Mouse (Mus musculus) monocyte, adult 2 months (primary cell): ENCODE measurements around the gene Mknk2.

Experiments
- DNase-seq, 2 experiments: peaks; one replicate each; pipeline ENCODE4 v3.0.0; 2022; ENCODE audit warnings: low spot score in 2 of 2, low read depth in 1 of 2

Gene Mknk2

DNA sequence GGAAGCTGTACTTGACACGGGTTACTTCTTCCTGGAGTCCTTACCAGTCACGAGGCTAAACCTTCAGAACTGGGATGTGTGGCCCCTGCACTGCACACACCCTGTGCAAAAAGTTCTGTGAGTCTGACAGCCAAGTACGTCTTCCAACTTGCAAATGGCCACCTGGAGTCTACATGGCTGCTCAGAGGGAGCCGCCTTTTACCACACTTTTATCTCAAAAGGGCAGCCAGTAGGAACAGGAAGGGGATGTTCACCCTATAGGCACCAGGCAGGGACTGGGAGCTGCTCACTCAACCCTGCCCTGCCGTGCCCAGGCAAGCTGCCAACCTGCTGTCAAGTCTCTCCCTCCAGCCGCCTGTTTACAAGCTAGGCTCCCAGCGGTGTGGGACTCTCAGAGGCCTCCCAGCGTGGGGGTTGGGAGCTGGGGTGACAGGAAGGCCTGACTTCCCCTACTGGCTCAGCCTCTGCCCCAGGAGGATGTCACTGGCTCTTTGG, at the start of gene Mknk2:
Mknk2 (minus strand) TSS at position 171 of the 495 bp plus-strand sequence.
- peak; percentile 87 to 90 for DNase-seq

DNA sequence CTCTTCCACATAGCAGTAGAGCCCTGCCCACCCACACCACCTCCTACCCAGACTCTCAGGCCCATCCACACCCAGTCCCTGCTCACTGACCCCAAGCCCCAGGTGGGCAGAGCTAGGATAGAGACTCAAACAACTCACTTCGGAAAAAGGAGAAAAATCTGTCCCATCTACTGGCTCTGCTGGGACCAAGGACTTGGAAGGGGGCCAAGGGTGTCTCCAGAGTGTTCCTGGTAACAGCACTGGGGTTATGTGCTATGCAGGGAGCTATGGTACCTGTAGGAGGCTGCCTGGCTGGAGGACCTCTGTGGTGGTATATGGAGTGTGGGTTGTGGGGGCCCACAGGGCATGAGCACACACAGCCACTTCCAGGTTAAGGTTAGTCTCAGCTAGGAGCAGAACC, 39.4 kb upstream of the Mknk2 start:
- DNase-seq: no peak

DNA sequence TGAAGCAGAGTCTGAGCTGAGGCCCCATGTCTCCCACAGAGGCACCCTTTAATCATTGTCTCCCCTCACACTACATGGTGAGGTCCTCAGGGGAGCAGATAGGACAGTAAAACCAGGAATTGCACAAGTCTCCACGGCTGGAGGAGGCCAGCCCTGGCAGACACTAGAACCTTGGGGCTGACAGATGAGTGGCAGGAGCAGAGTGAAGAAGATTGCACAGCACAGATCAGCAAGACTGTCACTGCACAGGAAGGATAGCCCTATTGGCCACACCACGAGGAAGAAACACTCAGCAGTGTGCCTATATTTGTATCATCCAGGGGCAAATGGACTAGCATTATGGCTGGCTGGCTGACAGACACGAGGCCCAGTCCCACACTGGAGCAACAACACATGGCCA, 32.9 kb upstream of the Mknk2 start:
- DNase-seq: no peak

DNA sequence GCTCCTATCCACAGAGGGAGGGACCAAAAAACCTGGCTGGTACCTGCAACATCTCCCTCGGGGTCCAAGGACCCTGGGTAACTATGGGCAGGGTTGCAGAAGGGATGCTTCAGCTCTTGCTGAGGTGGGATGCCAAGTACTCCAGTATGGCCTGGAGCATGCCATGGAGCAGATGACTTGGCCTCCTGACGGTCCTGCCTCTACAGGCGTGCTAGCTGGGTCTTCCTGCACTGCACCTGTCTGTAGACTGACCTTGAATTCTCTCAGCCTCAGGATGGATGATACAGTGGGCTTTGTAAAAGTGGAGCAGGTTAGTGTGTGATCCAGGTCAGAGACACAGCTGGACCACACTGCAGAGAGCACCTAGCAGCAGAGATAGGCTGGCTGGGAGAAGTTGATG, 27.6 kb upstream of the Mknk2 start:
- no peak for DNase-seq

DNA sequence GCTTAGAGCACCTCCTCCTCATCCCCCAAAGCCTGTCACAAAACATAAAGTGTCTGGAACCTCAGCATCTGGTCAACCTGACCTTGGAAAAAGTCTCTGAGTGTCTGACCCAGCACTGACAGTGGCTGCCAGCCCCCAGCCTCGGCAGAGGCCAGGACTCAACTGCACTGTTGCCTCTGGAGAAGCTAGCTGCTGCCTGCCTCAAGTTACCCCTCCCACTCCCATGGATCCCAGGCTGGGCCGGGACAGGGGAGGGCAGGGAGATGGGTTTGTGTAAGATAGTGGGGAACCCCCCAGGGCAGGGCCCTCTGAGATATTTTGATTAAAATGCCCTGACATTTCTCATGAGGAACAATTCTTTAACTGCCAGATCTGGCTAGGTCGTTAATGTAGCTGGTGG, 27.1 kb upstream of the Mknk2 start:
- DNase-seq: no peak

DNA sequence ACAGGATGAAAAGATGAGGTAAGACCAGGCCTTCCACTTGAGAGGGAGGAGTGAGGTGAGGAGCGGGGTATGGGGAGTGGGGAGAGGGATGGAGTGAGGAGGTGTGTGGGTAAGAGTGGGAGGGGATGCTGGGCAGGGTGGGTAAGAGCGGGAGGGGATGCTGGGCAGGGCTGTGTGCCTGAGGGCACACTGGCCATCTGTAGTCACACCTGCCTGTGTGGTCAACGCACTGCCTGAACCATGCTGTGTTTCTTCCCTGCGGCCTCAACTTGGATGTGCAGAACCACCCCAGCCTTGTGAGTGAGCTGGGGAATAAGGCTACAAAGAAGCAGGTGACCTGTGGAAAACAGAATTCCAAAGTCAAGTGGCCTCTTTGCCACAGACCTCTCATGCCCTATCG, 26.5 kb upstream of the Mknk2 start:
- no peak for DNase-seq

DNA sequence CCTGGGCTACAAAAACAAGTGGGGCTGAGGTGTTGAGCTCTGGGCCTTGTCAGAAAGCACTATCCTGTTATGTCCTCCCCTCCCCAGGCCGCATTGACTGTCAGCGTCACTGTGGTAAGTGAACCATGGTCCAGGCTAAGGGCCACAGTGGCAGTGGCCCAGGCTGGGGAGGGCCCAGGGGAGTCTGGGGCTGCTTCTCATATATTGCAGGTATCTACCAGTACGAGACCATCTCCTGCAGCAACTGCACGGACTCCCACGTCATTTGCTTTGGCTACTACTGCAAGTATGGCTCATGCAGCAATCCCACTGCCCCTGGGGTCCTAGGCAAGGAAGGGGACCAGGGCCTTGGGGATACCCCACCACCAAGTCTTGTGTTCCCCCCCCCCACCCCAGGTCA, 25.7 kb upstream of the Mknk2 start:
- no peak for DNase-seq

DNA sequence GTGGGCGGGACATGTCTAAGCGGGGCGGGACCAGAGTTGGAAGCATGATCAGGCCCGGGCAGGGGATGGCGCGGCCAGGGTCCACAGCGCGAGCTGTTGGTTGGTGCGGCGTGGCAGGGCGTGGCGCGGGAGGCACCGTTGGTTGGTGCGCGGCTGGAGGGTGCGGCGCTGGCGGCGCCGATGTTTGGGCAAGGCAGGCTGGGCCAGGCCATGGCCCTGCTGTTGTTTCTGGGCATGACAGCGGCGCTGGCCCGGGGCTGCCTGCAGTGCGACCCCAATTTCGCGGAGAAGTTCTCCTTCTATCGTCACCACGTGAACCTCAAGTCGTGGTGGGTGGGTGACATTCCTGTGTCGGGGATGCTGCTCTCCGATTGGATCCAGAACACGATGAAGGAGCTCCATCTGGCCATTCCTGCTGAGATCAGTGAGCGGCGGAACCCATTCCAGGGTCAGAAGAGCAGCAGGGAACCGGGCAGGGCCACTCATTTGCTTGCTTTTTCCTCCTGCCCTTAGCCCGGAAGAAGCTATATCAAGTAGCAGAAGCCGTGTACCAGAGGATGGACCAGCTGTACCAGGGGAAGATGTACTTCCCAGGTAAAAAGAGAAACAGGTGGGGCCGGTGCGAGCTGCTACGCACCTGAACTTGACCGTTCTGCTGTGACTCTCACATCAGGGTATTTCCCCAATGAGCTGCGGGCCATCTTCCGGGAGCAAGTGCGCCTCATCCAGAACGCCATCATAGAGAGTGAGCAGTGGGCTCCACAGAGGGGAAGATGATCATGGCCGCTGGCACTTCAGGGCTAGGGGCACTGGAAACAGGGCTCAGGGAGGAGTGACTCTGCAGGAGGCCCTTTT, 24.9 kb upstream of the Mknk2 start:
- DNase-seq: peak; percentile 91 to 92

DNA sequence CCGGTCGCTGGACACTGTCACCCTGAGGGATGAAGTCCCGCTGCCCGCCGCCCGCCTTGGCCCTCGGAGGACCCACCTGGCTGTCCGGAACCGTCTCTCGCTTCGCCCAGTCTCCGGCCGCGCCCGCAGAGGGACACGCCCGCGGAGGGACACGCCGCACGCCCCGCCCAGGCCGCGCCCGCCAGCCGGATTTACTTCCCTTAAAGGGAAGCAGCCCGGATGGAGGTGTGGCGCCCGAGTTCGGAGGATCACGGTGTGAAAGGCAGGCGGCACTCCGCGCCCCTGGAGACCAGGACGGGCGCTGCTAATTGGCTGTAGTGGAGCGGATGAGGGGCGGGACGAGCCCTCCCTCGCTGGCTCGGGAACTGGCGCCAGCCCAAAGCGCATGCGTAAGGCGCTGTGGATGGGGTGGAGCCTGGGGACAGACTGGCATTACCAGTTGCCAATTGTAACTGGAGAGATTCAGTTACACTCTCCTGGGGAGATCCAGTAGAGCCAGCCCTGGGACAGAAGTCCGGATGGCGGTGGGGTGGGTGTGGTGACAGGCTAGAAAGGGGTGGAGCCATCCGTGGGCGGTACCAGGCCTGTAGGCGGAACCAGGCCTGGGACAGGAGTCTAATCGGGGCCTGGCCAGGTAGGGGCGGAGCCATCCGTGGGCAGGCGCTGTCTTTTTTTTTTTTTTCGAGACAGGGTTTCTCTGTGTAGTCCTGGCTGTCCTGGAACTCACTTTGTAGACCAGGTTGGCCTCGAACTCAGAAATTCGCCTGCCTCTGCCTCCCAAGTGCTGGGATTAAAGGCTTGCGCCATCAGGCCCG, 24.0 kb upstream of the Mknk2 start, which contains the start of the genes Mob3a and Izumo4:
Mob3a (minus strand) TSS at position 257 of the 815 bp plus-strand sequence.
Izumo4 (plus strand) TSS at position 464 of the 815 bp plus-strand sequence.
- DNase-seq: peak; percentile 98 to 99

DNA sequence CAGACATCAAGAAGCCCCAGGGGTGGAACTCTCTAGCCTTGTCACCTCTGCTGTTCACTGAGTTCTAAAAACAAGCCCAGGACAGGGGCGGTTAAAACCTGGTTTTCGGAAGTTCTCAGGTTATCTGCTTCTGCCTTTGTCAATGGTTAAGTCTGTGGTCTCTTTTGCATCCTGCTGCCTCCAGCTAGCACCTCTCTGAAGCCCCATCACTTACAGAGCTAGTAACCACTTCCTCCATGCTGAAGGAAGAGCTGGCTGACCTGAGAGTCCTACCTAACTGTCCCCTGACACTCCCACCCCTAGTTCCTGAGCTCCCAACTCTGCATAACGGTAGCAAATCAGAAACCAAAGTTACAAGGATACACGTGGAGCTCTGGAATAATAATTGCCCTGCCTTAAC, 22.8 kb upstream of the Mknk2 start:
- no peak for DNase-seq

DNA sequence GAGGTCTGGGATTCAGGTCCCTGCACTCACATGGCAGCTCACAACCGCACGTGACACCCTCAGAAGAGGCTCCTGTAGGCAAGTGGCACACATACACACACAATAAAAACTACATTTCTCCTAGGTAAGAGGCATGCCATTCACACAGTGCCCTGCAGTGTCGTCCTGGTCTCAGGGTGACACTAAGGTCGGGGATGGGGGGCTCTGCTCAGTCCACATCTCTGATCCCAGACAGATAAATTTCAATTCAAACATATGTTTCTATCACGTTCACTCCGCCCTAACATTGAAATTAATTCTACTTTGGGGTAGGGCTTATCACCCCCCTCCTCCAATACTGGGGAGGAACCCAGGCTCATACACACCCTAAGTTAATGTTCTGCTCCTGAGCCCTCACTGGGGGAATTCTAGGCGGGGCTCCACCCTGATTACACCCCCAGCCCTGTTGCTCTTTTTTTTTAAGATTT, 22.2 kb upstream of the Mknk2 start:
- no peak for DNase-seq

DNA sequence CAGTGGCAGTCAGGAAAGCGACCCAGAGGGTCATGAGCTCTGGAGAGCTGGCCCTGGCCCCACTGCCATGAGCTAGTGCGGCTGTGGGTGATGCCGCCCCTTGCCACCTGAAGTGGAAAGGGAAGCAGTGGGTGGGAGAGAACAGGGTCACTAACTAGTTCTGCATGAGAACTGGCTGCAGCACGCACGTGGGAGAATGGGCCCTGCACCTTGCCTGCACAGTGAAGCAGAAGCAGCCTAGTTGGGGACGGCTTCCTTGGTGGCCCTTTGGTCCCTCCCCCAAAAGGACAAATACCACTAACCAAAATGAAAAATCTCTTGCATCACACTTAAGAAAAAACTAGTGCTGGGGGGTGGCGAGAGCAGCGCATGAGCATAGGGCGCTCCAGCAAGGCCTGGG, 20.7 kb upstream of the Mknk2 start:
- DNase-seq: no peak

DNA sequence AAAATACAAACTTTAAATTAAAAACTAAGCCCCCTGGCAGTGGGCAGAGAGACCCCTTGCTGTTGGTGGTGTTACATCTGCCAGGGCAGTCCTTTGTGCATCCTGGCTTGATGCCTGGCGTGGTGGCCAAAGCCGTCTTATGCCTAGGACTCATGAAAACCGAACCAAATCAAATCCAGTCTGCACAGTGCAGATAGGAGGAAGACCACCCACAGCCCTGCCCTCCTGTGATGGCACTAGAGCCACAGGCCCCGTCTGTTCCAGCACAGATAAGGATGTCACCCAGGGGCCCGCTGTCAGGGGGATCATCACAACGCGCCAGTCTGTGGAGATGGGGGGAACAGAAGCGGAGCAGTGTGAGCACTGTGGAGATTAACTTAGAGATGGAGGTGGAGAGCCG, 19.9 kb upstream of the Mknk2 start:
- no peak for DNase-seq

DNA sequence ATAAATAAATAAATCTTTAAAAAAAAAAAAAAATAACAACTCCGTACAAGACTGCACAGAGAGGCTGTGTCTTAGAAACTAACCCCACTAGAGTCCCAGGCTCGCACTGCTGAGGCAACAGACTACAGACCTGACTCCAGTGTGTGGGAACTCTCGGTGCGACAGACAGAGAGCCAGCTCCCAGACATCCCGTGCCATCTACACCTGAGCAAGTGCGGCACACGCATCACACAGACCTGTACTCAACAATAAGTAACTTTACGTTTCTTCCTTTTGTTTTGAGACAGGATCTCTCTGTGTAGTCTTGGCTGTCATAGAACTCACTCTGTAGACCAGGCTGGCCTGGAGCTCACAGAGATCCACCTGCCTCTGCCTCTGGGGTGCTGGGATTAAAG, 19.5 kb upstream of the Mknk2 start:
- no peak for DNase-seq

DNA sequence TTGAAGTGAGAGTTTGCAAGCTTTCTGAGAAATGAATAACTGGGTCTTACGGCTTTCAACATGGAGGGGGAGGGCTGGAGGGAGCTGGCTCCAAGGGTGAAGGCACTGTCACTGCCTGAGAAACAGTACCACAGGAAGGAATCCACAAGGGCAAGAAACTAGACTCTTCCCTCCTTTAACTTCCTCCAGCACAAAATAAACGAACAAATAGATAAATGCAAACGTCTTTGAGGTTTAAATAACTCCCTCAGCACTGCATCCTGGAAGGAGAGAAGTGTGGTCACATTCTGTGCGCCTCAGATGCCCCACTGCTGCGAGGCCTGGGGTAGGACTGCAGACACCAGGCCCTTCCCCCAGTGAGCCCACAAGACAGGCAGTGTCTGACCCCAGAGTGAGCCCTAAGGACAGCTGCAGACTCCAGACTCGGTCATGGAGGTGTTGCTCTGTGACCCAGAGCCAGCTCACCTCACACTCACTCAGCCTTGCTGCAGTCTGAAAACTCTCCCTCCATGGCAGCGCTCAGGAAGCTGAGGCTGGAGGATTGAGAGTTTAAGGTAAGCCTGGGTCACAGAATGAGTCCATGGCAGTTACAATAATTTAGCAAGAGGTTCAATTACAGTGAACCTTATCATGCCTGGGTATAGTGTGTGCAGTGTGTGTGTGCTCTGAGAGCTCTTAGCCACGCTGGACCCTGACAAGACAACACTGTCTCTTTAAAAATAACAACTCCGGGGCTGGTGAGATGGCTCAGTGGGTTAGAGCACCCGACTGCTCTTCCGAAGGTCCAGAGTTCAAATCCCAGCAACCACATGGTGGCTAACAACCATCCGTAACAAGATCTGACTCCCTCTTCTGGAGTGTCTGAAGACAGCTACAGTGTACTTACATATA, 18.8 kb upstream of the Mknk2 start:
- DNase-seq: no peak

DNA sequence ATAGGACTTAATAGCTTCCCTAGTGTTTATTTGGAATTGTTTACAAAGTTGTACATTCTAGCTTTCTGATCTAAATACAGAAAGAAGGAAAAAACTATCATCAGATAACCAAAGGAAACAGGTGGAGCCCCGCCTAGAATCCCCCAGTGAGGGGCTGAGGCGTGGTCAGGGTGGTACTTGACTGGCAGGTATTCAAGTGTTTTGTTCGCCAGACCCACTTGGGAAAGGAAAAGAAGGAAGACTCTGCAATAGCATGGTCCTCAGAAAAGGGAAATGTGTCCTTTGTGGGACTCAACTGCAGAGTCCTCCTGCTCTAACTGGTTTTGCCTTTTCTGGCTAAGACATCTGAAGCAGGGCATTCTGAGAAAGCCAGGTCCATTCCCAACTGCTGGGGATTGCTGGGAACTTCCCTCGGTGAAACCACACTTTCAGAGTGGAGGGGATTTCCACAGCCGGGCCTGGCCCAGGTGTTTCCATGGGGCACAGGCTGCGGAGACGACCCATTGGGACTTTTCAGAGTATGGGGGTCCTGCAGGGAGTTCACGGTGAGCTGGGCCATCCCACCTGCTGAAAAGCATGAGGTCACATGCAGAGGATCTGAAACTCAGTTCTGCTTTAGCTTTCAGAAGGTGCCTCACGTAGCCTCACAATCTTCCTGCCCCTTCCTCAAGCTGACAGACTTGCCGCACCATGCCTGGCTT, 18.0 kb upstream of the Mknk2 start:
- no peak for DNase-seq

DNA sequence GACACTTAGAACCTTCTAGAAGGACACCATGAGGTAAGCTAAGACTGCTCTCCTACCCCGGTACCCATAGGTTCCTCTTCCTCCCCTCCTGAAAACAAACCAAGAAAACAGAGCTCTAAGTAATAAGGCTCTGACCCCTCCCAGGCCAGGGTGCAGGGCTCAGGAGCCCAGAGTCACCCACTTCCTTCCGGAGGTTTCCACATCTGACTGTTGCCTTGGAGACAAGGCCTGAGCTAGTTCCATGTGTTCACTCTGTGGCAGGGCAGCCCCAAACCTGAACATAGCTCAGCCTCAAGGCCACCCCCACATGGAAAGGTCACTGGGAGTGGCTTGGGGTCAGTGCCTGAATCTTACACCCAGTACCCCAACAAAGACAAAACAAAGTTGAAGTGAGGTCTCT, 17.3 kb upstream of the Mknk2 start:
- DNase-seq: peak; percentile 84 to 88

DNA sequence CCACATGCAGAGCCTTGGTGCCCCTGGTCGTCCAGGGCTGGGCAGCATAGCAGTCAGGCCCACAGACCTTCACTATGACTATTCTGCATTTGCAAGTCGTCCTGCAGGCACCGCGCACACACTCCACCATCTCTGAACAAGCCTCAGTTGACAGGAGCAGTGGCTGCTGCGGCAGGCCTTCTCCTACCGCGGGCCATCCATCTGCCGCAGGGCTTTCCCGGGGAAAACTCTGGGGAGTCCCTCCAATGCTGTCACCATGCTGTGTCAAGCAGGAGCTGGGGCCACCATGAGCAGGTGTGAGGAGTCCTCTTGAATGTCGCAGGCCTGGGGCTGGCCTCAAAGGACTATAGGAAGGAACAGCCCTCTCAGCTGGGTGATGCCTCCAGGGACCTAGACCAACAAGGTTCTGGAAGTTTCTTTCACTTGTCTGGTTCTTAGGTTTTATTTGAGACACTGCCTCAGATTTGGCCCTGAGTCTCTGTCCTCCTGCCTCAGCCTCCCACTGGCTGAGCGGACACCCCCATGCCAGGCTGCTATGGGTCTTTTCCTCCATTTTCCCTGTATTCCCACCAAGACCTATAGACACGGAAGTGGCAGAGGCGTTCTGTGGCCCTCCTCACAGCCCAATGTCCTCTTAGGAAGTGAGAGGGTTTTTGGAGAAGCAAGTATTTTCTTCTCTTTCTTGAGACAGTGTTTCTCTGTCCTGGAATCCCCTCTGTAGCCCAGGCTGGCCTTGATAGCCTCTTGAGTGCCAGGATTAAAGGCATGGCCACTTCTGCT, 16.4 kb upstream of the Mknk2 start:
- no peak for DNase-seq

DNA sequence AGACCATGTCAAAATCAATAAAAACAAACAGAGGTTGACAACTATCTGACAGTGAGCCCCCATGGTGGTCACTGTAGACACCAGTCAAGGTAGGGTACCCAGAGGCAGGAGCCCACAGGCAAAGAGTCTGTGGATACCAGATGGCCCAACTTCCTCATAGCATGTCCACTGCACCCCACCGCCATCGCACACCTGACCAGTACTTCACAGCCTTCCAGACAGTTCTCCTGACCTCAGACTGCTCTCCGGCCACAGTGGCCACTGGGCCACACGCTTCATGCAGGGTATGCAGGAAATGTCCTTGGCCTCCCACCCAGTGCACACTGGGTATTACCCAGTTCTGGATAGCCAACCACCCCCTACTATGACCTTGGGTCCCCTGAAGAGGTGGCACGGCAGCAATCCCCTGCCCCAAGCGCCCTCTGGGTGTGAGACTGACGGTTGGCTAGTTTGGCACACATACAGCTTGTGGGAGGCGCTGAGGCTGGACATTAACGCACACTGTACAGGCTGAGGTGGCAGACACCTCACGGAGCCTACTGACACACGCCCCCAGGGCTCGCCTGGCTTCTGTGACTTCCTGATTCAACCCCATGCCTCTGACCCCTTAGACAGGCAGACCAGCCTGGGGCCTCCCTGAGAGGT, 15.6 kb upstream of the Mknk2 start:
- DNase-seq: no peak
